Mouse (Mus musculus): ENCODE measurements around the gene Srebf1.

DNA sequence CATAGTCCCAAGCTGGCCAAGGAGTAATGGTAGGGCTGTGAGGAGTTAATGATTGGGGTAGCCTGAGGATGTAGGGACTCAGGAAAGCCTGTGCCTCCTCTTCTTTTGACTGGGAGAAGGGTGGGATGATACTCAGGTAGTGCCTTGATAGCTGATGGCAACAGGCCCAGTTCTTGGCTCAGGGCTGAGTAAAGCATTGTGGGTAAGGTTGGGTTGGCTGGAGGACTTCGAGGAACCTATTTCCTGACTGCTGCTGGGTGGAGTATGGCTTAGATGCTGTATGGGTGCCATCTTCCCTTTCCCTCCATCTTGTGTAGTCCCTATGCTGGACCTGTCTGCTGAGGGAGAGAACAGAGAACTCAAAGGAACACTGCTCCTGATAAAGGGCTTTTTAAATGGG lies 70.0 kb downstream of the Srebf1 start:
- TF ChIP-seq POLR2A (IDR thresholded peaks at IDR 0.05; ENCODE audit: insufficient read depth, low read depth, low read length) (no peak), CTCF (IDR thresholded peaks at IDR 0.05; ENCODE audit: insufficient read depth, low read depth, low read length) (no peak)

Data from olfactory bulb, adult 2 months (tissue).